Mouse (Mus musculus) heart, adult 2 months (tissue): ENCODE measurements at regions not wholly inside any gene's neighbourhood (a gene's known extent, or its start where the extent isn't known, plus 50 kb on each side); places are given as distances from the start of the nearest gene placed in this dataset.

Experiments
- DNase-seq, 2 experiments: peaks; one replicate each; pipeline ENCODE4 v3.0.0; 2021
- H3K27ac ChIP-seq: fragments of 200-600 bp; 2 replicates; pipeline ENCODE4 v1.8.1; 2022
- H3K27me3 ChIP-seq: fragments of 200-500 bp; 2 replicates; pipeline ENCODE4 v1.6.1; 2012; ENCODE audit warnings: mild to moderate bottlenecking, low read length, inconsistent platforms, mixed read lengths; ENCODE audit not compliant: control insufficient read depth, insufficient read depth
- H3K36me3 ChIP-seq: fragments of 200-500 bp; 2 replicates; pipeline ENCODE4 v1.6.1; 2012; ENCODE audit warnings: low read length, inconsistent platforms; ENCODE audit not compliant: control insufficient read depth, insufficient read depth
- H3K4me1 ChIP-seq: fragments of 200-500 bp; 2 replicates; pipeline ENCODE4 v1.6.1; 2011; ENCODE audit warnings: low read length; ENCODE audit not compliant: control insufficient read depth, insufficient read depth
- H3K4me3 ChIP-seq: fragments of 200-600 bp; 2 replicates; pipeline ENCODE4 v1.8.1; 2022
- H3K79me2 ChIP-seq: fragments of 200-500 bp; replicated peaks from 2 replicates; pipeline ENCODE4 v1.6.1; 2012; ENCODE audit warnings: mild to moderate bottlenecking, inconsistent platforms, low read length, moderate library complexity, mixed read lengths; ENCODE audit not compliant: control insufficient read depth, insufficient read depth
- H3K9ac ChIP-seq: fragments of 200-500 bp; 2 replicates; pipeline ENCODE4 v1.6.1; 2012; ENCODE audit warnings: low read depth, mild to moderate bottlenecking, control low read depth, inconsistent platforms, low read length, mixed read lengths
- CTCF ChIP-seq: fragments of 200-600 bp; IDR thresholded peaks from 2 replicates; pipeline ENCODE4 v1.8.1; 2022; ENCODE audit warnings: antibody characterized with exemption, mild to moderate bottlenecking, moderate library complexity
- EP300 ChIP-seq: fragments of 200-500 bp; IDR thresholded peaks from 2 replicates; pipeline ENCODE4 v1.6.1; 2011; ENCODE audit warnings: low read depth, low read length, control low read depth; ENCODE audit not compliant: insufficient read depth
- POLR2A ChIP-seq: fragments of 200-500 bp; IDR thresholded peaks from 2 replicates; pipeline ENCODE4 v1.6.1; 2011; ENCODE audit warnings: mild to moderate bottlenecking, low read depth, low read length, control low read depth; ENCODE audit not compliant: insufficient read depth
- WGBS: fragments of 180-500 bp; shearing (Covaris S2); methylation state at CpG from one replicate; pipeline ENCODE4 v1.1.7; 2018; 5-methylcytosine and 5-hydroxymethylcytosine counted together
- intact Hi-C: fragments of 180-260 bp; cut with DNase I; formaldehyde crosslinking; loops from one replicate; pipeline ENCODE4 v1.15.1; 2025

- intact Hi-C loops: no loop called here
- H3K27me3 ChIP-seq: no peaks in the 10 kb centered on the region
- H3K9ac ChIP-seq: no peak overlapping the region
- H3K27ac ChIP-seq: no peak overlapping the region
- no peak for DNase-seq
- WGBS: 83% methylated on average over 8 of the region's 8 CpGs
- H3K4me3 ChIP-seq: no peak overlapping the region
- no peaks in the 10 kb centered on the region for H3K79me2 ChIP-seq
- H3K4me1 ChIP-seq: no peaks in the 10 kb centered on the region
- no peak for TF ChIP-seq EP300
- TF ChIP-seq CTCF: no peak
- TF ChIP-seq POLR2A: no peak
- no peaks in the 10 kb centered on the region for H3K36me3 ChIP-seq
Observed at GRCm38 (mm10) chr6:32709566-32709965, 121.6 kb upstream of the Plxna4 start.

- TF ChIP-seq POLR2A (no peak), CTCF (no peak), EP300 (no peak)
- H3K9ac ChIP-seq: no peak overlapping the region
- no peak overlapping the region for H3K4me3 ChIP-seq
- no peaks in the 10 kb centered on the region for H3K27me3 ChIP-seq
- no peaks in the 10 kb centered on the region for H3K4me1 ChIP-seq
- no peaks in the 10 kb centered on the region for H3K36me3 ChIP-seq
- no peak overlapping the region for H3K27ac ChIP-seq
- intact Hi-C loops: no loop called here
- WGBS: 41% methylated on average over 1 of the region's 1 CpGs
- H3K79me2 ChIP-seq: no peaks in the 10 kb centered on the region
- no peak for DNase-seq
Observed at GRCm38 (mm10) chr6:32707417-32707816, 119.4 kb upstream of the Plxna4 start.

- no peaks in the 10 kb centered on the region for H3K79me2 ChIP-seq
- TF ChIP-seq CTCF: no peak
- TF ChIP-seq POLR2A: no peak
- TF ChIP-seq EP300: no peak
- WGBS: 73% methylated on average over 1 of the region's 1 CpGs
- DNase-seq: no peak
- H3K27me3 ChIP-seq: no peaks in the 10 kb centered on the region
- H3K4me1 ChIP-seq: no peaks in the 10 kb centered on the region
- H3K9ac ChIP-seq: no peak overlapping the region
- H3K4me3 ChIP-seq: no peak overlapping the region
- H3K36me3 ChIP-seq: no peaks in the 10 kb centered on the region
- H3K27ac ChIP-seq: no peak overlapping the region
- intact Hi-C loops: no loop called here
Observed at GRCm38 (mm10) chr6:32706376-32706775, 118.4 kb upstream of the Plxna4 start.

DNA sequence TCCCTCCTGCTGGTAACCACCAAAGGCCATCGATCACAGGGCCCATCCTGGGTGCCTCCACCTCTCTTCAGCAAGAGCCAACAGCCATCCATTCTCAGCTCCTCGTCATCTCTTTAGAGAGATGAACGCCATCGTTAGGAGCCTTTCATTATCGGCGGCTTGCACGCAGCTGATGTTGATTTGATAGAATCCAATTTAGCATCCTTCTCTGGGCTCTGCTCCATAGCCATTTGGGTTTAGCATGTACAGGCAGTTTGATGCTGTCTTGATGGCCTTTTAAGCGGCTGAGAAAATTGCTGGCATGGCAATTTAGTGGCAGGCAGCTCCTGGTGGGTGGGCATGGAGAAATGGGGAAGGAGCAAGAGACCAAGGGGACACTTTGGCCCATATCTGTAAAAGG, 115.5 kb upstream of the Plxna4 start:
- intact Hi-C loops: no loop called here
- 86% methylated on average over 8 of the region's 8 CpGs for WGBS

DNA sequence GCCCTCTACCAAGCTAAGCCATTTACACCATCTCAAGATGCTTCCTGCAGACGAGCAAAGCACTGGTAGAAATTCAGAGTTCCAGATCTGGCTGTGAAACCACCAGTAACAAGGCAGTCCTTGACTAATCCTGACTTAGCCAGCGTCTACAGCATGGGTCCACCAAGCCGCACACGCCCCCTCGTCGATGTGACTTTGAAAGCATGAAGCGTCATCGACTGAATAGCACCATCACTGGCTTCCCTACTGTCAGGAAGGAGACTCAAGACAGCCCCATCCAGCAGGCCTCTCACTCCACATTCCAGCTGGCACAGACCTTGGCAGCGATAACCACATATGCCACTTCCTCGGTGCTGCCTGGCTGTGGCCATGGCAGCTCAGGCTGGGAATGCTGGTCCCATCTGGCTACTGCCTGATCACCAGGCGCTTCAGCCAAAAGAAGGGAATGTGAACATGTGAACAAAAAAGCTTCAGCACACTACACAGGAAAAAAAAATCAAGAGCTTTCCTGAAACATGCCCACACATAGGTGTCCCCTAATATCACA, 114.3 kb upstream of the Plxna4 start:
- WGBS: 83% methylated on average over 11 of the region's 11 CpGs
- Histone ChIP-seq H3K9ac (no peak overlapping the region), H3K36me3 (no peaks in the 10 kb centered on the region), H3K27me3 (no peaks in the 10 kb centered on the region), H3K4me1 (no peaks in the 10 kb centered on the region), H3K27ac (no peak overlapping the region), H3K79me2 (no peaks in the 10 kb centered on the region), H3K4me3 (no peak overlapping the region)
- no peak for TF ChIP-seq CTCF
- TF ChIP-seq EP300: no peak
- no peak for TF ChIP-seq POLR2A
- intact Hi-C loops: no loop called here
- DNase-seq: no peak

More for the DNA sequence above, 115.5 kb upstream of the Plxna4 start:
- TF ChIP-seq POLR2A (no peak), EP300 (no peak), CTCF (no peak)
- H3K27me3 ChIP-seq: no peaks in the 10 kb centered on the region
- no peaks in the 10 kb centered on the region for H3K36me3 ChIP-seq
- no peak for DNase-seq
- H3K27ac ChIP-seq: no peak overlapping the region
- H3K79me2 ChIP-seq: no peaks in the 10 kb centered on the region
- no peaks in the 10 kb centered on the region for H3K4me1 ChIP-seq
- no peak overlapping the region for H3K9ac ChIP-seq
- no peak overlapping the region for H3K4me3 ChIP-seq

DNA sequence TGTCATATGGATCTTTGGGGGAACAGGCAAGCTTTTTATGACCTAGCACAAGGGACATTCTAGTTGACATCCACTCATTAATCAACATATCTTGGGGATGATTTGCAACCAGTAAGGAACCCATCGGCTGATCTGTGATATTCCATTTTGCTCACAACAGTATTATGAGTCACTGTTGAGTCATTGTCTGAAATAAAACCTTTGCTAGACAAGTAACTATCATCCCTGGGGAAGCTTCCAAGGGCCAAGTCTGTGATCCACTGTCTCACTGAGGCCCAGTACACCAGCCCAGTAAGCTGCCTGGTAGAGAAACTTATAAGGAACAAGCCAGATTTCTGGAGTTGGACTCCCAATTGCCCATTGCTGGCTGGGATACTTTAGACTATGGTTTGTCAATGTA, 111.8 kb upstream of the Plxna4 start:
- whole genome bisulfite sequencing: 74% methylated on average over 1 of the region's 1 CpGs
- H3K4me1 ChIP-seq: no peaks in the 10 kb centered on the region
- no peak for DNase-seq
- no peak overlapping the region for H3K4me3 ChIP-seq
- intact Hi-C loops: no loop called here
- H3K9ac ChIP-seq: no peak overlapping the region
- TF ChIP-seq EP300 (no peak), CTCF (no peak), POLR2A (no peak)
- no peaks in the 10 kb centered on the region for H3K27me3 ChIP-seq
- no peaks in the 10 kb centered on the region for H3K36me3 ChIP-seq
- no peak overlapping the region for H3K27ac ChIP-seq
- no peaks in the 10 kb centered on the region for H3K79me2 ChIP-seq
